Mouse (Mus musculus) ovary, adult 18-20 months (tissue): Measurements from ENCODE around the gene Muc15.

Experiments used
- DNase-seq: peaks from one replicate; pipeline ENCODE4 v3.0.0; 2022; ENCODE audit warnings: low spot score, mixed read lengths

Muc15 gene

DNA sequence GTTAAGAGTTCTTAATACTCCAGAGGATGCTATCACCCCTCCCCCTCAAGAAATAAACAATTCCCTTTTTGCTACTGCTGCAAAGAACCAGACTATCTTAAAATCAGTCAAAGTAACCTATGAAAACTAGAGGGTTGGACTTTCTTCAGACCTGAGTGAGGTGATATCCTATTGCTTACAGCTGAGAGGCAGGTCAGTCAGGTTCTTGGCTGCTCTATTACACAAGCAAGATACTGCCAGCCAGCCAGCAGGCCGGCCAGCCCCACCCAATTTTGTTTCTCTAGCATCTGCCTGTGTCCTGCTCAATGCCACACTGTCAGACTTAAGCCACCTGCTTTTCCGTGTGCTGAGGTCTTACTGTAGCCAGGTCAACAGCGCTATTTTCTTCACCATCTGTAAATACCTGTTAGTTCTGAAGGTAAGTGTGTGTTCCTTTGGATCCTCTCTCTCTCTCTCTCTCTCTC is at the start of gene Muc15:
Gene Muc15, plus strand, starts transcription at position 51 of the 464 bp plus-strand sequence.
- no peak for DNase-seq

DNA sequence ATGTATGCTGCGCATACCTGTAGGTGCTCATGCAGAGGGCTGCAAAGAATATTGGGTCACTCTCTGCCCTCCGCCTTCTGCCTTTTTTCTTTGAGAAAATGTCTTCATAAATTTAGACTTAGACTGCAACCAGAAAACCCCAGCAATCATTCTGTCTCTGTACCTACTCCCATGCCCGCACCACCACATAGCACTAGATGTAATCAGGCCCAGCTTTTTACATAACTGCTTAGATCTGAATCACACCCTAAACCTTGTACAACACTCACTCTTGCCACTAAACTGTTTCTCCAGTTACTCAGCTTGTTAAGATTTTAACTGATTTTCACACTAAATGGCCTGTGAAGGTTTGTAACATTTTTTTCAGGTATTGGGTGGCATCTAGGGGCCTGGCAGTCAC is 11.7 kb upstream of the Muc15 start:
- no peak for DNase-seq

DNA sequence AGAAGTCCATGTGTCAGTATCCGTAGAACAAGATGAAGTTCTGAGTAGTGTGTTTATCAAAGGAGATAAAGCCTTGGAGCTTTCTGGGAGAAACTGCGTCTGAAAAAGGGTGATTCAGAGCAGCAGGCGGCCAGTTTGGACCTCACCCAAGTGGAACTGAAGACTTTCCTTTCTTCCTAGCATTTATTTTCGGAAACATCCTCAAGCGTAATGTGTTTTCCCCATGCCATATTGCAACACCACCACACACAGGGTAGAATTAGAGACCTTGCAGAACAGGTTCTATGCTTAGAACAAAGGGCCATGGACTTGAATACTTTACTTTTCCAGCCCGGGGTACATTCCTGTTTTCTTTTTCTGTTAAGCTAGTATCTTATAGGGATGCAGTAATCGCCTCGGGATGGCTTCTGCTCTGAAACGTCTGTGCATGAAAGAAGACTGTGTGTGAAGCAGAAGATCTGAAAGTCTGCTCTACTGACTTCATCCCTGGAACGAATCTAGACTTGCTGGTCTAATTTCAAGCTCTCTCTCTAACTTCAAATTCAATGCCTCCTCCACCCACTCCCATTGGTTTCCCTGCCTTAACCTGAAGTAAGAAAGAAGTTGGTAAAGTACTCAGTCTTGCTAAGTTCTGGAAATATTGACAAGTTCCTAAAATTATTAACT is 11.0 kb upstream of the Muc15 start:
- DNase-seq, result peak; percentile 2

DNA sequence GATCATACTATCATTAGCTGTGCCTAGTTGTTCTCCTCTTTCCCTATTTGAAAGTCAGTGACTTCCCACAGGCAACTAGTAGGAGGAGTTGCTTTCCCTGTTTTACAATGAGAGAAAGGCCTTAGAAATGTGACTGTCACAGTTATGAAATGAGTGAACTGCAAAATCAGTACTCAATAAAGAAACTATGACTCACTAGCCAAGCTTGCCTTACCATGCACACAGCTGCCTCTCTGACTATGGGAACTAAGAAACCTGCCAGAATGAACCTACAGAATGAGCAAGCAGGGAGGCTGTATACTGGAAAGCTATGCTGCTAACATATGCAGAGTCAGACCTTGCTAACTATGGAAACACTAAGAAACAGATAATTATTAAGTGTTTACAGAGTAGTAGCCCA is 2.1 kb upstream of the Muc15 start:
- no peak for DNase-seq

DNA sequence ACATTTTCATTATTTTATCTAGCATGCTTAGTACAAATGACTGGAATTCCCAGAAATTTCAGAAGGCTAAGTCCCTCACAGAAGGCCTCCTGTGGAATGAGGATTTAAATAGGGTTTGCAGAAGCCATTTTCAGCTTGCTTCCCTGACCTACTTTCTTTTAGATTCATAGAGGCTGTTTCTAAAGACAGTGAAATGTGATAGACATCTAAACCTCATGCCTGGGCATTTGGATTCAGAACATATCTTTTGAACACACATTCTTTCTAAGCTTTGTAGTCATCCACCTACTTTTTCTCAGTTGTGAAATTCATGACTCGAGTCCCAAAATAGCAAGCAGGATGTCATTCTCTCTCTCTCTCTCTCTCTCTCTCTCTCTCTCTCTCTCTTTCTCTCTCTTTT is 1.1 kb downstream of the Muc15 start:
- DNase-seq, result no peak

DNA sequence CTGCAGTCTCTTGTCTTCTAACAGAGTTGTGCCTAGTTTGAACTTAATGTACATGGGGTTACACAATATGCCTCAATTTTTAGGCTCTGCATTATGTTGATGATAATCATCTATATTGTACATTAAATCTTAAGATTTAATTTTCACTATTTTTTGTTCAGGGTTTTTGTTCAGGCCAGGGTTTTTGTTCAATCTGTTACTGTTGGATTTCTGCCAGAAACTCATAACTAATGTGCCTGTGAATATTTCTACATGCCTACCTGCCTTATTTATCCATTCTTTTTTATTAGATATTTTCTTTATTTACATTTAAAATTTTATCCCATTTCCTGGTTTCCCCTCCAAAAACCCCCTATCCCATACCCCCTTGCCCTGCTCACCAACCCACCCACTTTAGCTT is 5.0 kb downstream of the Muc15 start:
- no peak for DNase-seq

DNA sequence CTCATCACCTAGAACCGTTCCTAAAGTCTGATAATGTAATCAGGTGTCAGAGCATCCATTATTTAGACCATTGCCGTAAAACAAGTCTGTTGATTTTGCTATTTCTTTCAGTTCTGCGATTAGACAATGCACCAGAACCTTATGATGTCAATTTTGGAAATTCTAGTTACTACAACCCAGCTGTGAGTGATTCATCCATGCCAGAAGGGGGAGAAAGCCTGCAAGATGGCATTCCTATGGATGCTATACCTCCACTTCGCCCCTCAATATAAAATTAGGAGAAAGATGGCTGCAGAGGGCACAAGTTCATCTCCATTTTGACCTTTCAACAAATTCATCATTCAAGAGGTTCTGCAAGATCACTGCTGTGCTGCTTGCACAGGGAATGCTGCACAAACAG is 16.1 kb downstream of the Muc15 start:
- DNase-seq, result no peak

DNA sequence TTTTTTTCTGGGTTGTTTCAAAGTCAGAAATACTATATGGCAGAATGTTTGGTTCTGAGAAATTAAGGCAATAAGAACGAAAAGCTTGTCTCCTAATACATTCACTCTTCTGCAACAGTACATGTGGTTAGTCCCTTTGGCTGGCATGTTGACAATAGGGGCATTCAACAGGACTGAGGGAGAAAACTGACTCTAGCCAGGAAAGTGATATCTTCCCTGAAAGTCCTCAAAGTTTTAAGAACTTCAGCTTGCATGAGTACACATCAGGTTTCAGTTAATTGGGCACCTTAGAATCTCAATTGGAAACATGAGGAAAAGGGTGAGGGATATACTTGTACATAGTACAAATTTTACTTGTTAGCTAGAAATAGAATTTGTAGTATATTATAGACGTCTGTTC is 16.8 kb downstream of the Muc15 start:
- DNase-seq, result no peak

DNA sequence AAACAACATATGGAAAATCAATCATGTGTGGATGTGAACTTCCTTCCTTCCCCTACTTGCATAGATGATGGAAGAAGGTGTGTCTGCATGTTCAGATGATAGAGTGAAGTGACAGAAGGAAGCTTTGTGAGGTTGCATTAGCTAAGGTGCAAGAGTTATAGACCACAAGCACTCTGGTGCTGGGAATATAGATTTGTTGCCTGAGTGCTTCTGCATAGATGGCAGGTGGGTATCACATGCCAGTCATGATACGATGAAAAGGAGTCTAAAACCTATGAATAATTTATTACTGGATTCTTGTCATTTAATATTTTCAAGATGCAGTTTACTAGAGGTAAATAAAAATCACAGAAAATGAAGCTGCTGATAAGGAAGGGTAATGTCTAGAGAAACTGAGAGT is 18.6 kb downstream of the Muc15 start:
- DNase-seq, result no peak

DNA sequence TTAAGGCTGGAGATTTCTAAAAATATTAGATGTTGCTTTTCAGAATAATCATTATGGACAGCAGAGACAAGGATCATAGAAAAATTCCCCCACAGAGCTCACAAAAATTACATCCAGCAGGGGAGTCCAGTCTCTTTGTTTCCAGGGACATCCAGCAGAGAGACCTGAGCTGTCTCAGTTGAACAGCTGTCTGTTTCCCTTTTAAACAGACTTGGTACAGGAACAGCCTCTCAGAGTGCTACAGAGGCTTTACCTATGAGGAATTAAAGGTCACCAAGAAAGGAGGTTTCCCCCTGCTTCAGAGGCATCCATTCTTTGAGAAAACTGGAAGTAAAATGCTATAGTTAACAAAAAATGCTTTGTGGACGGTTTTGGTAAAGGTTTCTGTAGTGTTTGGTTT is 19.4 kb downstream of the Muc15 start:
- DNase-seq, result no peak

DNA sequence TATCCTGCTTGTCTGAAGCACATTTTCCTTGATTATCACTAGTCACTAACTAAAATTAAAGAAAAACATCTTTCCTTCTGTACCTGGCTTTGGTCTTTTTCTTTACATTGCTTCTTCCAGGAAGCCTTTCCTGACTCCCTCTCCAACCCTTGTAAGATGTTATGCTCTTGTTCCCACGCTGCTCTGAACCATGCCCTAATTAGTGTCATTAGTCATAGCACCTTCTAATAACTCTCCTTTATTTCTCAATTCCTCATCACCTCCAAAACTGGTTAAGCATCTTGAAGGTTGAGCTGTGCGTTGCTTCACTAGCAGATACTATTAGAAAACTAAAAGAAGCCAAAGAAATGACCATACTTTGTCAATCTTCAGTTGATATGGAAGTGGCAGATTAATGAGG is 36.4 kb downstream of the Muc15 start:
- no peak for DNase-seq

DNA sequence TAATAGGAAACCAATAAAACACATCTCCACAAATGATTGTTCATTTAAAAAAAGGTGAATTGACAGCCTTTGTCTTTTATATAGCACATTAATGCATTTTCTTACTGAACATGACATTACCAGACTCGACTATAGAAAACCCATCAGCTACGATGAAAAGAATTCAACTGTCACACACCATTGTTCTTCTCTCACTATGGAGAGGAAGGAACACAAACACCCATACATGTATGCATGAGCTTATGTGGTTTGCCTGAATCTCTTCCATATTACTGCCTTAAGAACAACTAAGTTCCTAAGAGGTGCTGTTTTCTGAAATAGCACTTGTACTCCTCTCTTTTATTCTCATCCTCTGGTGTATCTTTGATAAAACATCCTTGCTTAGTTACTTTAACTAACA is 38.3 kb downstream of the Muc15 start:
- no peak for DNase-seq

DNA sequence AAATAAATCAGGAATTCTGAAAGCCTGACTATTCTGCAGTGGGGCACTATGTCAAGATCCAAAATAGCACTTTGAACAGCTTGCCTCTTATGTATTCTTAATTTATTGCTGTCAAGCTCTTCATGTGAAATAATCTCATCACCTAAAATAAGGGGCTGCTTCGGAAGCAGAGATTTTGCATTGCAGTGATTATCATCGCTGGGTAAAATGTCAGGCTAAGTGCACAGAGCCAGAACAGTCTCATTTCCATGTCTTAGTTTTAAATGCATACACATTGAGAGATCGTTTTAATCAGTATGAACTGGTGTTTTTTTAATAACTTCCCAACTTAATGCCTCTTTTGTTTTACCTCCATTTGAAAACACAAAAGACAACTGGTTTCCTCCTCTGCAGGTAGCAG is 66.3 kb downstream of the Muc15 start:
- no peak for DNase-seq
